Mouse (Mus musculus): Measurements from ENCODE around the gene Rab19. TPM values are rescaled to one million over a fixed set of nuclear protein-coding genes. Genes with fewer than 3 reads are reported as not detected.

The Rab19 gene
- polyA plus RNA-seq (2012; rRNA removed): 0.19 and 0.53 TPM in 2 replicates

GRCm38 (mm10) chr6:39381125-39381880, at the start of gene Rab19:
Gene Rab19, plus strand, starts transcription at chr6:39381175.

GRCm38 (mm10) chr6:39377311-39377827, 3.6 kb upstream of the Rab19 start, which contains the start of gene Slc37a3:
Gene Slc37a3, minus strand, starts transcription at chr6:39377675.

GRCm38 (mm10) chr6:39419851-39420721, 39.1 kb downstream of the Rab19 start, which contains the start of gene Mkrn1:
Gene Mkrn1, minus strand, starts transcription at chr6:39420462.

Other genes starting within 250 kb of the Rab19 start
- gene Kdm7a, start 174.4 kb upstream of the Rab19 start, polyA plus RNA-seq (2012; rRNA removed): 8.0 and 11.3 TPM in 2 replicates
- gene Slc37a3, start 3.5 kb upstream of the Rab19 start, polyA plus RNA-seq (2012; rRNA removed): 32.2 and 33.8 TPM in 2 replicates
- 65.7 and 115 TPM in 2 replicates for gene Mkrn1, start 39.3 kb downstream of the Rab19 start, polyA plus RNA-seq (2012; rRNA removed)
- 50.0 and 66.4 TPM in 2 replicates for gene Dennd2a, start 176.7 kb downstream of the Rab19 start, polyA plus RNA-seq (2012; rRNA removed)
- gene Adck2, start 192.7 kb downstream of the Rab19 start, polyA plus RNA-seq (2012; rRNA removed): 10.6 and 15.3 TPM in 2 replicates
- gene Gm42420, start 204.6 kb downstream of the Rab19 start, polyA plus RNA-seq (2012; rRNA removed): 0.63 TPM in 1 of 2 replicates, not detected in the other
- gene Ndufb2, start 211.4 kb downstream of the Rab19 start, polyA plus RNA-seq (2012; rRNA removed): 98.3 and 115 TPM in 2 replicates